Mouse (Mus musculus): ENCODE measurements around the gene Prkag1.

DNA sequence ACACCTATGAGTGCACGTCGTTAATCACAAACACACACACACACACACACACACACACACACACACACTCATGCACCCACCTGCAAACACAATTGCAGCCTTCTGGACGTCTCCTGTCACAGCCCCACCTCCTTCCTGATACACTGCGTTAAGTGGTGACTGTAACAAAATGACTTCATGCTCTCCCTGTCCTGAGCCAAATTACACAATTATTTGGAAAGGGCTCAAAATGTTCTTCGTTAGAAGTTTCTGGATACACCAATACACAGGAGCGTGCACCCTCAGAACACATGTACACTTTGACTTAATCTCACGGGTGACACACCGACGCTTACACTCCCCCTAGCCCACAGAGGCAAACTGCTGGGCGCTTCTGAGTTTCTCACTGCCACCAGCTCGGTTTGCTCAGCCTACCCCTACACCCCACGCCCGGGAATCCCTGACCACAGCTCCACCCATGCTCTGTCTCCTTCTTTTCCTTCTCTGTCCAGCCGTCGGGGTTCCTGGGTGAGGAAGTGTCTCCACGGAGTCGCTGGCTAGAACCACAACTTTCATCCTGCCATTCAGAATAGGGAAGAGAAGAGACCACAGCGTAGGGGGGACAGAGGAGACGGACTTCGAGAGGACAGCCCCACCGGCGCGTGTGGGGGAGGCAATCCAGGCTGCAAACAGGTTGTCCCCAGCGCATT, 42.2 kb downstream of the Prkag1 start:
- TF ChIP-seq USF1 (IDR thresholded peaks at IDR 0.05; ENCODE audit: low read depth) (no peak), CTCF (IDR thresholded peaks at IDR 0.05; ENCODE audit: control insufficient read depth, insufficient read depth, insufficient read length) (no peak), CEBPB (IDR thresholded peaks at IDR 0.05; ENCODE audit: low read depth) (peak; percentile 61), MAX (IDR thresholded peaks at IDR 0.05) (no peak)

Data from C2C12 (cell line).